Mouse (Mus musculus): ENCODE measurements at regions not wholly inside any gene's neighbourhood (a gene's known extent, or its start where the extent isn't known, plus 50 kb on each side); places are given as distances from the start of the nearest gene placed in this dataset.

GRCm38 (mm10) chr10:98864384-98864783 is 49.8 kb upstream of the Atp2b1 start:
- H3K27me3 ChIP-seq (ENCODE audit: control insufficient read depth, insufficient read depth, insufficient read length): no peaks in the 10 kb centered on the region
- H3K79me3 ChIP-seq (ENCODE audit: low read depth): no peaks in the 10 kb centered on the region
- H3K36me3 ChIP-seq (ENCODE audit: control insufficient read depth, insufficient read depth): no peaks in the 10 kb centered on the region
- no peak overlapping the region for H3K4me3 ChIP-seq (ENCODE audit: insufficient read depth, poor library complexity, severe bottlenecking)
- no peaks in the 10 kb centered on the region for H3K79me2 ChIP-seq (ENCODE audit: control insufficient read depth, insufficient read depth)
- no peak overlapping the region for H3ac ChIP-seq (ENCODE audit: control insufficient read depth, insufficient read length, low read depth)
- TF ChIP-seq CEBPB (IDR thresholded peaks at IDR 0.05; ENCODE audit: low read depth) (no peak), MYOD1 (IDR thresholded peaks at IDR 0.05; ENCODE audit: control insufficient read depth, insufficient read length, low read depth) (no peak), MAX (IDR thresholded peaks at IDR 0.05) (no peak), MYOG (IDR thresholded peaks at IDR 0.05; ENCODE audit: control insufficient read depth, extremely low read depth, insufficient read length) (no peak), CTCF (IDR thresholded peaks at IDR 0.05; ENCODE audit: control insufficient read depth, insufficient read depth, insufficient read length) (no peak), USF1 (IDR thresholded peaks at IDR 0.05; ENCODE audit: low read depth) (no peak), FOSL1 (IDR thresholded peaks at IDR 0.05; ENCODE audit: insufficient read depth, low read length, poor library complexity, severe bottlenecking) (no peak)

Measured in C2C12 (cell line).